Mouse (Mus musculus): ENCODE measurements around the gene Ly6g6f. TPM values are rescaled to one million over a fixed set of nuclear protein-coding genes. Genes with fewer than 3 reads are reported as not detected.

Ly6g6f gene
- polyA plus RNA-seq, 2 experiments: 5.0 to 5.1 TPM

DNA sequence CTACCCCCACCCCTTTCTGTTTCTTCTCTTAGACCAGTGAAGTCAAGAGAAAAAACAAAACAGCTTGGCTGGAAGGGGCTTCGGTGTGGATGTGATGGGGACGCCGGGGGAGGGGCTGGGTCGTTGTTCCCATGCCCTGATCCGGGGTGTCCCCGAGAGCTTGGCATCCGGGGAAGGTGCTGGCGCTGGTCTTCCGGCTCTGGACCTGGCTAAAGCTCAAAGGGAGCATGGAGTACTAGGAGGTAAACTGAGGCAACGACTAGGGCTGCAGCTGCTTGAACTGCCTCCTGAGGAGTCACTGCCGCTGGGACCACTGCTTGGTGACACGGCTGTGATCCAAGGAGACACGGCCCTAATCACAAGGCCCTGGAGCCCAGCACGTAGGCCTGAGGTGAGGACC is 25.3 kb downstream of the Ly6g6f start:
- Histone ChIP-seq H3K27me3 (ENCODE audit: control insufficient read depth, insufficient read depth, low read length) (peaks cover 13% of the 10 kb centered on the region), H3K4me3 (ENCODE audit: insufficient read depth in 1 of 2, low read depth in 2 of 2, low read length in 2 of 2) (peak overlapping the region; percentile 49 to 60; a peak in 3 of 4 replicates), H3K4me1 (replicated peaks; ENCODE audit: control insufficient read depth in 2 of 2, insufficient read depth in 2 of 2, low read length in 1 of 2) (peaks cover 10 to 12% of the 10 kb centered on the region in 2 experiments), H3K36me3 (replicated peaks; ENCODE audit: control insufficient read depth, insufficient read depth, low read depth) (peaks cover 12% of the 10 kb centered on the region), H3K4me2 (ENCODE audit: low read depth) (peak overlapping the region; percentile 86), H3K9me3 (ENCODE audit: control insufficient read depth, low read length) (no peaks in the 10 kb centered on the region), H3K27ac (no peak overlapping the region), H3K9ac (replicated peaks) (no peak overlapping the region)
- DNase-seq (ENCODE audit: low read depth in 3 of 3, low spot score in 3 of 3): no peak
- TF ChIP-seq EP300 (IDR thresholded peaks at IDR 0.05; ENCODE audit: low read depth): no peak
- no peak for TF ChIP-seq CTCF (IDR thresholded peaks at IDR 0.05; ENCODE audit: low read depth)
- 43% methylated on average over 14 of the region's 14 CpGs for WGBS (ENCODE audit: insufficient replicate concordance)
- ATAC-seq (ENCODE audit: insufficient read depth): no peak

DNA sequence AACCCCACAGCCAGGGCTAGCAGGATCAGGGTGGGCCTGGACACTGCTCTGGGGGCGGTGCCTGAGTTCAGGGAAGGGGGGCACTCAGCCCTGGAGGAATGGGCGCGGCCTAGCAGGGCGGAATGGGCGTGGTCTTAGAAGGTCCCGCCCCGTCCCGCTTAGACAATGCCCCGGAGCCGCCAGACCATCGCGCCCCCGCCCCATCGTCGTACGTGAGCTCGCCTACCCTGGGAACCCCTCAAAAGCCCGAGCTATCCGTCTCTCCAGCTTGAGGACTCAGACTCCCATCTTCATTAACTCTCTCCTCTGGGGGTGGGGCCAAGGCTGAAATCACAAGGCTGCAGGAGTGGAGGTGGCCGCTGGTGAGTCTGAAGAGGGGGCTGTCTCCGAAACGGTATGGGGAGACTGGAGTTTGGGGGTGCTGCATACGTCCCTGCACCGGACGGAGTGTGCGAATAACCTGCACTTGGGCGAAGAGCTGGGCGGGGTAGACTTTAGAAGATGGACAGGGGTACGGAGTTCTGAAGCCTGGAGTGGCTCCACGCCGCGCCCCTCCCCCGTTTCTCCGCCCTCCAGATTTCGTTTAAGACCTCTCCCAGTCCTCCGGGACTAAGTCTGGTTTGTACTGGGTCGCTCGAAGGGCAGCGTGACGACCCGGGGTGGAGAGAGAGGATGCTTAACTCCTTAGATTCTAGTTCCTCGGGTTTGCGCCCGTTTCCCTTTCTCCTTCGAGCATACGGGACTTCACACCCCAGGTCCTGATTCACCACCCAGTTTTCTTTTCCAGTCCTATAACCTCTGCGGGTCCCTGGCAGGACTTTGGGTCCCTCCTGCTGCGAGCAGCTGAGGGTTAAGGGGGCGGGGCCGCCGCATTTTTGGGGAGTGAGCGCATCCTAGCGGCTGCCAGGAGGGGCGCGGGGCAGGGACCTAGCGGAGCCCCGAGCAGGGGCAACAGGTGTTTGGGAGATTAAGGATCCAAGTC is 26.2 kb downstream of the Ly6g6f start, which contains the start of gene Ddah2:
Ddah2 (plus strand) TSS at position 125 of the 982 bp plus-strand sequence.
- peaks cover 18% of the 10 kb centered on the region for H3K36me3 ChIP-seq (replicated peaks; ENCODE audit: control insufficient read depth, insufficient read depth, low read depth)
- peak within 1 kb of the TSS; percentile 86 for H3K4me2 ChIP-seq (ENCODE audit: low read depth)
- TF ChIP-seq EP300 (IDR thresholded peaks at IDR 0.05; ENCODE audit: low read depth) (0 out of 2 replicates have a peak, but pooled peaks have one; percentile 6), CTCF (IDR thresholded peaks at IDR 0.05; ENCODE audit: low read depth) (peak; percentile 93)
- peaks cover 4 to 8% of the 10 kb centered on the region in 2 experiments; a peak in 3 of 4 replicates for H3K4me1 ChIP-seq (replicated peaks; ENCODE audit: control insufficient read depth in 2 of 2, insufficient read depth in 2 of 2, low read length in 1 of 2)
- H3K9me3 ChIP-seq (ENCODE audit: control insufficient read depth, low read length): no peaks in the 10 kb centered on the region
- H3K27me3 ChIP-seq (ENCODE audit: control insufficient read depth, insufficient read depth, low read length): peaks cover 4% of the 10 kb centered on the region
- WGBS (ENCODE audit: insufficient replicate concordance): under 1% methylated on average over 57 of the region's 57 CpGs
- H3K27ac ChIP-seq: no peak within 1 kb of the TSS
- no peak for DNase-seq (ENCODE audit: low read depth in 3 of 3, low spot score in 3 of 3)
- ATAC-seq (ENCODE audit: insufficient read depth): peak; percentile 70
- H3K4me3 ChIP-seq (ENCODE audit: insufficient read depth in 1 of 2, low read depth in 2 of 2, low read length in 2 of 2): peak within 1 kb of the TSS; percentile 49 to 60
- H3K9ac ChIP-seq (replicated peaks): peak within 1 kb of the TSS; percentile 35

DNA sequence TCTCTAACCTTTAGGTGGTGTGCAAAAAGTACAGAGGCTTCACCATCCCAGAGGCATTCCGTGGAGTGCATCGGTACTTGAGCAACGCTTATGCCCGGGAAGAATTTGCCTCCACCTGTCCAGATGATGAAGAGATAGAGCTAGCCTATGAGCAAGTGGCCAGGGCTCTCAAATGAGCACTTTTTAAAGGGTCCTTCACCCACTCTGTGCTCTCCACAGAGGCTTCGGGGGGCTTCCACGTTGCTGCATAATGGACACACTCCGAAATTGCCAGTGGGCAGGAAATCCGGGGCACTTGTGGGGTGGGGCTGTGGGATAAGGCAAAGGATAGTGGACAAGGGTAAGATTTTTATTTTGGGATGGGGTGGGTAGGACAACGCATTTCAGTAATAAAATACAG is 27.1 kb downstream of the Ly6g6f start:
- H3K4me2 ChIP-seq (ENCODE audit: low read depth): no peak overlapping the region; the same call in 1 of the 2 replicates
- H3K36me3 ChIP-seq (replicated peaks; ENCODE audit: control insufficient read depth, insufficient read depth, low read depth): peaks cover 27% of the 10 kb centered on the region
- H3K27ac ChIP-seq: no peak overlapping the region
- no peak overlapping the region for H3K4me3 ChIP-seq (ENCODE audit: insufficient read depth in 1 of 2, low read depth in 2 of 2, low read length in 2 of 2)
- H3K27me3 ChIP-seq (ENCODE audit: control insufficient read depth, insufficient read depth, low read length): no peaks in the 10 kb centered on the region; the same call in 1 of the 2 replicates
- no peak for TF ChIP-seq CTCF (IDR thresholded peaks at IDR 0.05; ENCODE audit: low read depth)
- TF ChIP-seq EP300 (IDR thresholded peaks at IDR 0.05; ENCODE audit: low read depth): no peak
- H3K9ac ChIP-seq (replicated peaks): no peak overlapping the region
- WGBS (ENCODE audit: insufficient replicate concordance): 63% methylated on average over 9 of the region's 9 CpGs
- peaks cover 4 to 8% of the 10 kb centered on the region in 2 experiments; a peak in 3 of 4 replicates for H3K4me1 ChIP-seq (replicated peaks; ENCODE audit: control insufficient read depth in 2 of 2, insufficient read depth in 2 of 2, low read length in 1 of 2)
- DNase-seq (ENCODE audit: low read depth in 3 of 3, low spot score in 3 of 3) (no peak), ATAC-seq (ENCODE audit: insufficient read depth) (no peak)
- no peaks in the 10 kb centered on the region for H3K9me3 ChIP-seq (ENCODE audit: control insufficient read depth, low read length)

DNA sequence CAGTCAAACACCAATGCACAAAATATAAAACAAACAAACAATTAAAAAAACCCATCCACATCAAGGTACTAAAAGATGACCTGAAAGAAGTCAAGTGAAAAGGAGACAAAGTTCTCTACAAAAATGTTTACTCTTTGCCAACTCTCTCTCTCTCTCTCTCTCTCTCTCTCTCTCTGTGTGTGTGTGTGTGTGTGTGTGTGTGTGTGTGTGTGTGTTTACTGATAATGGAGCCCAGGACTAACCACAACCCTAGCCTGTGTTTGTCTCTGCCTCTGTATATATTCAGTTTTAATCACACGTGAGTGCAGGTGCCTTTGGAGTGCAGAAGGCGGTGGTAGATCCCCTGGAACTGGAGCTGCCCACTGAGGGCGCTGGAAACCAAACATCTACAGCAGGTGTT is 28.3 kb downstream of the Ly6g6f start:
- H3K4me3 ChIP-seq (ENCODE audit: insufficient read depth in 1 of 2, low read depth in 2 of 2, low read length in 2 of 2): no peak overlapping the region
- H3K27ac ChIP-seq: no peak overlapping the region
- H3K36me3 ChIP-seq (replicated peaks; ENCODE audit: control insufficient read depth, insufficient read depth, low read depth): peaks cover 39% of the 10 kb centered on the region
- no peaks in the 10 kb centered on the region for H3K27me3 ChIP-seq (ENCODE audit: control insufficient read depth, insufficient read depth, low read length)
- WGBS (ENCODE audit: insufficient replicate concordance): 21% methylated on average over 3 of the region's 3 CpGs
- no peaks in the 10 kb centered on the region for H3K9me3 ChIP-seq (ENCODE audit: control insufficient read depth, low read length)
- peak; percentile 16; the same call in 1 of the 2 replicates for ATAC-seq (ENCODE audit: insufficient read depth)
- no peak for DNase-seq (ENCODE audit: low read depth in 3 of 3, low spot score in 3 of 3)
- no peak for TF ChIP-seq EP300 (IDR thresholded peaks at IDR 0.05; ENCODE audit: low read depth)
- no peak for TF ChIP-seq CTCF (IDR thresholded peaks at IDR 0.05; ENCODE audit: low read depth)
- H3K9ac ChIP-seq (replicated peaks): no peak overlapping the region
- no peak overlapping the region for H3K4me2 ChIP-seq (ENCODE audit: low read depth)
- peaks cover 6 to 12% of the 10 kb centered on the region in 2 experiments for H3K4me1 ChIP-seq (replicated peaks; ENCODE audit: control insufficient read depth in 2 of 2, insufficient read depth in 2 of 2, low read length in 1 of 2)
